Mouse (Mus musculus) bone marrow macrophage, adult 2 months (primary cell): ENCODE data around the gene Vrk1.

ENCODE experiments used
- CTCF ChIP-seq: IDR thresholded peaks from 2 replicates; pipeline ENCODE4 v1.5.1; 2012; ENCODE audit warnings: low read depth, mild to moderate bottlenecking, low read length, moderate library complexity
- POLR2A ChIP-seq: IDR thresholded peaks from 2 replicates; pipeline ENCODE4 v1.6.1; 2012; ENCODE audit warnings: mild to moderate bottlenecking, low read depth, low read length, borderline replicate concordance

GRCm38 (mm10) chr12:106070434-106071155 is 60.6 kb downstream of the Vrk1 start:
- no peak for TF ChIP-seq POLR2A
- no peak for TF ChIP-seq CTCF
